Mouse (Mus musculus) limb, embryonic 14.5 days (tissue): ENCODE data around the gene Dbr1. TPM values are rescaled to one million over a fixed set of nuclear protein-coding genes. Genes with fewer than 3 reads are reported as not detected.

ENCODE experiments used
- ATAC-seq: fragments of 200-750 bp; cut with Nextera tagmentation; 2 replicates; pipeline ENCODE4 v1.8.0; 2017; ENCODE audit warnings: low read depth, moderate number of reproducible peaks, moderate TSS enrichment; ENCODE audit not compliant: low FRiP score
- DNase-seq: peaks from one replicate; pipeline ENCODE4 v3.0.0-alpha.2; 2015; ENCODE audit warnings: low spot score
- H3K27ac ChIP-seq: fragments of 300-500 bp; sonication (generic); replicated peaks from 2 replicates; pipeline ENCODE4 v1.5.1; 2014; ENCODE audit warnings: low read depth, mild to moderate bottlenecking, low read length, moderate library complexity, mixed read lengths
- H3K27me3 ChIP-seq: fragments of 300-500 bp; sonication (generic); 2 replicates; pipeline ENCODE4 v1.6.1; 2014; ENCODE audit warnings: low read length, mixed read lengths; ENCODE audit not compliant: control insufficient read depth, insufficient read depth
- H3K36me3 ChIP-seq: fragments of 300-500 bp; sonication (generic); 2 replicates; pipeline ENCODE4 v1.6.1; 2014; ENCODE audit warnings: mild to moderate bottlenecking, low read length, moderate library complexity, mixed read lengths; ENCODE audit not compliant: control insufficient read depth, insufficient read depth
- H3K4me1 ChIP-seq: fragments of 300-500 bp; sonication (generic); 2 replicates; pipeline ENCODE4 v1.6.1; 2014; ENCODE audit warnings: antibody characterized with exemption, low read length, mixed read lengths; ENCODE audit not compliant: control insufficient read depth, insufficient read depth
- H3K4me2 ChIP-seq: fragments of 300-500 bp; sonication (generic); replicated peaks from 2 replicates; pipeline ENCODE4 v1.6.1; 2014; ENCODE audit warnings: low read depth, mild to moderate bottlenecking, low read length, moderate library complexity; ENCODE audit not compliant: severe bottlenecking
- H3K4me3 ChIP-seq: fragments of 300-500 bp; sonication (generic); replicated peaks from 2 replicates; pipeline ENCODE4 v1.5.1; 2014; ENCODE audit warnings: low read length
- H3K9ac ChIP-seq: fragments of 300-500 bp; sonication (generic); 2 replicates; pipeline ENCODE4 v1.6.1; 2014; ENCODE audit warnings: mild to moderate bottlenecking, low read depth, low read length, moderate library complexity; ENCODE audit not compliant: severe bottlenecking
- H3K9me3 ChIP-seq: fragments of 300-500 bp; sonication (generic); 2 replicates; pipeline ENCODE4 v1.6.1; 2016; ENCODE audit warnings: low read length; ENCODE audit not compliant: control insufficient read depth
- POLR2A ChIP-seq: fragments of 200-500 bp; IDR thresholded peaks from 2 replicates; pipeline ENCODE4 v1.8.0; 2012; ENCODE audit warnings: inconsistent platforms, mild to moderate bottlenecking, moderate library complexity, borderline replicate concordance; ENCODE audit not compliant: insufficient read depth, insufficient read length; ENCODE audit errors: extremely low read depth
- WGBS: fragments of 180-500 bp; shearing (Covaris S2); extraction: QIAGEN DNeasy Blood & Tissue Kit; methylation state at CpG from one replicate; pipeline ENCODE4 v1.1.7; 2014; 5-methylcytosine and 5-hydroxymethylcytosine counted together
- polyA plus RNA-seq, 2 experiments: library from polyadenylated mRNA; depleted of rRNA in 1 of 2; stranded (reverse) in 1 of 2; unstranded in 1 of 2; fragments of >200 nt; fragmentation: Nextera tagmentation in 1 of 2; extraction: Ambion mirVana in 1 of 2; gene quantifications; 2 replicates each; pipeline versions ENCODE4 v1.2.1 to v1.2.3; 2012 to 2014

Gene Dbr1
- polyA plus RNA-seq, 2 experiments: 18.0 to 23.1 TPM

GRCm38 (mm10) chr9:99554052-99554451 lies 21.5 kb upstream of the Dbr1 start:
- no peaks in the 10 kb centered on the region for H3K4me1 ChIP-seq
- H3K4me3 ChIP-seq: no peak overlapping the region
- TF ChIP-seq POLR2A: no peak
- H3K36me3 ChIP-seq: no peaks in the 10 kb centered on the region
- no peaks in the 10 kb centered on the region for H3K9me3 ChIP-seq
- ATAC-seq: no peak
- no peak for DNase-seq
- H3K27ac ChIP-seq: no peak overlapping the region
- H3K4me2 ChIP-seq: no peak overlapping the region
- no peaks in the 10 kb centered on the region for H3K27me3 ChIP-seq
- H3K9ac ChIP-seq: no peak overlapping the region

GRCm38 (mm10) chr9:99555253-99555652 lies 20.3 kb upstream of the Dbr1 start:
- Histone ChIP-seq H3K27me3 (no peaks in the 10 kb centered on the region), H3K4me2 (no peak overlapping the region), H3K27ac (no peak overlapping the region), H3K9ac (no peak overlapping the region), H3K36me3 (no peaks in the 10 kb centered on the region), H3K4me1 (no peaks in the 10 kb centered on the region), H3K9me3 (no peaks in the 10 kb centered on the region), H3K4me3 (no peak overlapping the region)
- TF ChIP-seq POLR2A: no peak
- DNase-seq: no peak
- ATAC-seq: no peak
- WGBS: 98% methylated on average over 3 of the region's 3 CpGs

GRCm38 (mm10) chr9:99557580-99558300 lies 17.9 kb upstream of the Dbr1 start:
- H3K27ac ChIP-seq: no peak overlapping the region
- no peak overlapping the region for H3K4me3 ChIP-seq
- H3K27me3 ChIP-seq: no peaks in the 10 kb centered on the region
- no peak overlapping the region for H3K4me2 ChIP-seq
- no peak overlapping the region for H3K9ac ChIP-seq
- ATAC-seq (no peak), DNase-seq (no peak)
- no peaks in the 10 kb centered on the region for H3K9me3 ChIP-seq
- WGBS: 79% methylated on average over 8 of the region's 8 CpGs
- no peaks in the 10 kb centered on the region for H3K36me3 ChIP-seq
- no peaks in the 10 kb centered on the region for H3K4me1 ChIP-seq
- no peak for TF ChIP-seq POLR2A

GRCm38 (mm10) chr9:99558824-99559556 lies 16.6 kb upstream of the Dbr1 start:
- H3K9ac ChIP-seq: no peak overlapping the region
- H3K4me2 ChIP-seq: no peak overlapping the region
- no peak overlapping the region for H3K4me3 ChIP-seq
- ATAC-seq: no peak
- H3K4me1 ChIP-seq: no peaks in the 10 kb centered on the region
- H3K36me3 ChIP-seq: no peaks in the 10 kb centered on the region
- no peak for TF ChIP-seq POLR2A
- 90% methylated on average over 7 of the region's 7 CpGs for WGBS
- H3K27ac ChIP-seq: no peak overlapping the region
- no peaks in the 10 kb centered on the region for H3K27me3 ChIP-seq
- no peak for DNase-seq
- no peaks in the 10 kb centered on the region for H3K9me3 ChIP-seq

GRCm38 (mm10) chr9:99559557-99559904 lies 16.1 kb upstream of the Dbr1 start:
- Histone ChIP-seq H3K27ac (no peak overlapping the region), H3K9me3 (no peaks in the 10 kb centered on the region), H3K4me1 (no peaks in the 10 kb centered on the region), H3K9ac (no peak overlapping the region), H3K4me2 (no peak overlapping the region), H3K27me3 (no peaks in the 10 kb centered on the region), H3K4me3 (no peak overlapping the region), H3K36me3 (no peaks in the 10 kb centered on the region)
- ATAC-seq: no peak
- TF ChIP-seq POLR2A: no peak
- no peak for DNase-seq
